13 mouse cellular contexts compared by ENCODE assay signal in genomic region chr9:42180152-42180551, GRCm38 (mm10). TPM values are rescaled to one million over a fixed set of nuclear protein-coding genes. Genes with fewer than 3 reads are reported as not detected.
A peak's percentile ranks its signal among the peaks of the same experiment; 100 is the strongest.
DNase-seq lines count a peak whose midpoint lies in the region; ATAC-seq and TF ChIP-seq lines count a peak whose summit lies in the region.
"Had no signal": no experiment of that assay in that cellular context is flagged by ENCODE, and none has a peak within 500 bp of the region (broad histone marks: within the 10 kb centered on the region; RNA-seq: fewer than 3 reads in every experiment).

No protein-coding gene starts in this region.

- H3K27me3 ChIP-seq in kidney, embryonic 14.5 days (ENCODE audit: control insufficient read depth, insufficient read depth, low read length): no peaks in the 10 kb centered on the region
- H3K27me3 ChIP-seq in MEL (ENCODE audit: control insufficient read depth in 1 of 2, insufficient read depth in 2 of 2, low read length in 2 of 2): no peaks in the 10 kb centered on the region
- H3K27me3 ChIP-seq: CH12.LX had no signal

- no peak overlapping the region for H3K9ac ChIP-seq in kidney, embryonic 14.5 days (ENCODE audit: low read depth, low read length)
- H3K9ac ChIP-seq in MEL (ENCODE audit: control insufficient read depth, low read depth, low read length, poor library complexity, severe bottlenecking): no peak overlapping the region

- TF ChIP-seq CTCF in MEL (IDR thresholded peaks at IDR 0.05 in 2 of 3, conservative IDR thresholded peaks at IDR 0.05 in 1 of 3; ENCODE audit: control insufficient read depth in 1 of 3, insufficient read depth in 1 of 3, low read depth in 2 of 3, low read length in 3 of 3, poor library complexity in 1 of 3, severe bottlenecking in 1 of 3): no peak

- no peak overlapping the region for H3K27ac ChIP-seq in kidney, embryonic 14.5 days (ENCODE audit: low read depth, low read length)
- H3K27ac ChIP-seq in MEL (ENCODE audit: control insufficient read depth, low read depth, low read length): no peak overlapping the region
- H3K27ac ChIP-seq: embryonic facial prominence, embryonic 10.5 days; gastrocnemius, adult 2 months; heart, embryonic 10.5 days had no signal

- H3K4me2 ChIP-seq in kidney, embryonic 14.5 days (replicated peaks; ENCODE audit: low read depth, low read length): no peak overlapping the region

- WGBS in kidney, embryonic 14.5 days: 88% methylated on average over 4 of the region's 4 CpGs

- H3K4me1 ChIP-seq in kidney, embryonic 14.5 days (ENCODE audit: control insufficient read depth, insufficient read depth, low read length): 0 out of 2 replicates have a peak, but pooled peaks cover 3% of the 10 kb centered on the region
- H3K4me1 ChIP-seq in MEL (ENCODE audit: control insufficient read depth in 1 of 2, insufficient read depth in 2 of 2, low read length in 2 of 2): no peaks in the 10 kb centered on the region

- H3K9me3 ChIP-seq in kidney, embryonic 14.5 days (ENCODE audit: control insufficient read depth, low read length): no peaks in the 10 kb centered on the region; the same call in 1 of the 2 replicates
- no peaks in the 10 kb centered on the region for H3K9me3 ChIP-seq in MEL (replicated peaks; ENCODE audit: insufficient read depth, low read length)
- H3K9me3 ChIP-seq: embryonic facial prominence, embryonic 10.5 days; heart, embryonic 10.5 days had no signal

- no peak for TF ChIP-seq RAD21 in MEL (IDR thresholded peaks at IDR 0.05; ENCODE audit: low read depth, low read length)

- TF ChIP-seq EP300 in MEL (IDR thresholded peaks at IDR 0.05; ENCODE audit: low read depth in 1 of 2, low read length in 2 of 2): no peak

- no peak for TF ChIP-seq POLR2A in MEL (IDR thresholded peaks at IDR 0.05; ENCODE audit: control insufficient read depth in 1 of 2, insufficient read depth in 1 of 2, low read depth in 1 of 2, low read length in 2 of 2, poor library complexity in 1 of 2)

- H3K4me3 ChIP-seq in kidney, embryonic 14.5 days (ENCODE audit: low read length): no peak overlapping the region
- H3K4me3 ChIP-seq in MEL (ENCODE audit: control insufficient read depth in 1 of 2, insufficient read depth in 1 of 2, low read depth in 2 of 2, low read length in 2 of 2): no peak overlapping the region
- H3K4me3 ChIP-seq: embryonic facial prominence, embryonic 10.5 days; gastrocnemius, adult 2 months; heart, embryonic 10.5 days had no signal

- DNase-seq in kidney, postnatal 14 days: peak; percentile 27
- peak; percentile 2 for DNase-seq in MEL (ENCODE audit: low read depth, low spot score)
- peak; percentile 82 for DNase-seq in lung, postnatal 25 days (ENCODE audit: low spot score)
- DNase-seq in cerebellum, adult 11 months: no peak
- no peak for DNase-seq in frontal cortex, postnatal 10 days (ENCODE audit: low spot score in 2 of 2)
- DNase-seq: adrenal gland, postnatal 14 days; cerebellum, postnatal 14 days; gastrocnemius, adult 2 months had no signal

- no peak for ATAC-seq in kidney, embryonic 14.5 days (ENCODE audit: low FRiP score, low TSS enrichment)
- 0 out of 2 replicates have a peak, but pooled peaks have one; percentile 42 for ATAC-seq in common myeloid progenitor, adult 5-6 weeks (replicated peaks; ENCODE audit: low read depth, poor library complexity, severe bottlenecking)

- H3K36me3 ChIP-seq in kidney, embryonic 14.5 days (ENCODE audit: control insufficient read depth, insufficient read depth, low read length): no peaks in the 10 kb centered on the region
- no peaks in the 10 kb centered on the region for H3K36me3 ChIP-seq in MEL (ENCODE audit: control insufficient read depth in 1 of 2, insufficient read depth in 2 of 2, low read length in 2 of 2)
- H3K36me3 ChIP-seq: embryonic facial prominence, embryonic 10.5 days; heart, embryonic 10.5 days had no signal

- no peaks in the 10 kb centered on the region for H3K79me2 ChIP-seq in MEL (ENCODE audit: control insufficient read depth, insufficient read depth, low read length, poor library complexity)

TF ChIP-seq in MEL, 35 proteins besides CTCF, POLR2A, EP300 and RAD21:
- TF ChIP-seq E2F4 (IDR thresholded peaks at IDR 0.05; ENCODE audit: borderline replicate concordance, low read depth, low read length): no peak
- TF ChIP-seq ZNF384 (IDR thresholded peaks at IDR 0.05; ENCODE audit: low read depth, low read length): no peak
- no peak for TF ChIP-seq ETS1 (IDR thresholded peaks at IDR 0.05; ENCODE audit: low read depth, low read length)

RNA-seq across cellular contexts. Expression of gene Sorl1, which starts 56.1 kb away (rescaled TPM):
- 9.1 and 11.5 TPM in 2 replicates for polyA plus RNA-seq in kidney, embryonic 14.5 days (2014; fragmentation: Nextera tagmentation; extraction: Ambion mirVana)
- total RNA-seq in MEL (2012; rRNA removed): not detected in 2 replicates
- polyA plus RNA-seq in MEL (2012; ENCODE audit: insufficient read depth in 1 of 2, insufficient read length in 2 of 2, low read depth in 1 of 2, low replicate concordance in 2 of 2, missing spikeins in 1 of 2): not detected
- total RNA-seq in common myeloid progenitor, adult 5-6 weeks (2017): 10.0 and 13.5 TPM in 2 replicates

Comparison
In these comparisons a context has a peak if more than half of its experiments do, and no peak if none do; other contexts are left out.
1. DNase-seq: peak in kidney, postnatal 14 days (single experiment), MEL (single experiment) and lung, postnatal 25 days (single experiment); none in cerebellum, adult 11 months (single experiment) and frontal cortex, postnatal 10 days (0 of 2).
2. RNA of gene Sorl1, which starts 56.1 kb away (total RNA-seq): 10.0 to 13.5 TPM in common myeloid progenitor, adult 5-6 weeks; not detected in MEL; every median in the first group is over 10 times any median in the second.